Mouse (Mus musculus) embryonic facial prominence, embryonic 11.5 days (tissue): ENCODE measurements around the gene Bad. TPM values are rescaled to one million over a fixed set of nuclear protein-coding genes. Genes with fewer than 3 reads are reported as not detected.
A peak's percentile ranks its signal among the peaks of the same experiment; 100 is the strongest.

Source experiments
- ATAC-seq: fragments of 200-750 bp; cut with Nextera tagmentation; replicated peaks from 2 replicates; pipeline ENCODE4 v1.8.0; 2017; ENCODE audit warnings: low read depth; ENCODE audit not compliant: insufficient number of reproducible peaks, low FRiP score, low TSS enrichment
- DNase-seq: peaks from one replicate; pipeline ENCODE4 v3.0.0-alpha.2; 2015; ENCODE audit warnings: low spot score
- H3K27ac ChIP-seq: fragments of 300-500 bp; sonication (generic); replicated peaks from 2 replicates; pipeline ENCODE4 v1.5.1; 2014; ENCODE audit warnings: mild to moderate bottlenecking, low read depth, low read length, control low read depth
- H3K27me3 ChIP-seq: fragments of 300-500 bp; sonication (generic); 2 replicates; pipeline ENCODE4 v1.6.1; 2014; ENCODE audit warnings: mild to moderate bottlenecking, low read length, moderate library complexity, mixed read lengths; ENCODE audit not compliant: control insufficient read depth, insufficient read depth
- H3K36me3 ChIP-seq: fragments of 300-500 bp; sonication (generic); replicated peaks from 2 replicates; pipeline ENCODE4 v1.6.1; 2014; ENCODE audit warnings: low read depth, mild to moderate bottlenecking, low read length, moderate library complexity, mixed read lengths; ENCODE audit not compliant: control insufficient read depth, insufficient read depth
- H3K4me1 ChIP-seq: fragments of 300-500 bp; sonication (generic); 2 replicates; pipeline ENCODE4 v1.6.1; 2014; ENCODE audit warnings: low read length, mixed read lengths; ENCODE audit not compliant: control insufficient read depth, insufficient read depth
- H3K4me2 ChIP-seq: fragments of 300-500 bp; sonication (generic); 2 replicates; pipeline ENCODE4 v1.6.1; 2014; ENCODE audit warnings: low read depth, mild to moderate bottlenecking, control low read depth, low read length, moderate library complexity
- H3K4me3 ChIP-seq: fragments of 300-500 bp; sonication (generic); 2 replicates; pipeline ENCODE4 v1.5.1; 2014; ENCODE audit warnings: low read depth, low read length, control low read depth
- H3K9ac ChIP-seq: fragments of 300-500 bp; sonication (generic); replicated peaks from 2 replicates; pipeline ENCODE4 v1.6.1; 2014; ENCODE audit warnings: mild to moderate bottlenecking, control low read depth, low read length
- H3K9me3 ChIP-seq: fragments of 300-500 bp; sonication (generic); replicated peaks from 2 replicates; pipeline ENCODE4 v1.6.1; 2016; ENCODE audit warnings: mild to moderate bottlenecking, low read length, inconsistent platforms, mixed read lengths; ENCODE audit not compliant: control insufficient read depth
- WGBS: fragments of 180-500 bp; shearing (Covaris S2); extraction: QIAGEN DNeasy Blood & Tissue Kit; methylation state at CpG from one replicate; pipeline ENCODE4 v1.1.7; 2014; 5-methylcytosine and 5-hydroxymethylcytosine counted together
- polyA plus RNA-seq: library from polyadenylated mRNA; unstranded; fragments of >200 nt; fragmentation: Nextera tagmentation; extraction: Ambion mirVana; gene quantifications from 2 replicates; pipeline ENCODE4 v1.2.1, GENCODE M21; 2014

Bad gene
- polyA plus RNA-seq, 1 experiment from 2014 or later = 60.7 TPM

DNA sequence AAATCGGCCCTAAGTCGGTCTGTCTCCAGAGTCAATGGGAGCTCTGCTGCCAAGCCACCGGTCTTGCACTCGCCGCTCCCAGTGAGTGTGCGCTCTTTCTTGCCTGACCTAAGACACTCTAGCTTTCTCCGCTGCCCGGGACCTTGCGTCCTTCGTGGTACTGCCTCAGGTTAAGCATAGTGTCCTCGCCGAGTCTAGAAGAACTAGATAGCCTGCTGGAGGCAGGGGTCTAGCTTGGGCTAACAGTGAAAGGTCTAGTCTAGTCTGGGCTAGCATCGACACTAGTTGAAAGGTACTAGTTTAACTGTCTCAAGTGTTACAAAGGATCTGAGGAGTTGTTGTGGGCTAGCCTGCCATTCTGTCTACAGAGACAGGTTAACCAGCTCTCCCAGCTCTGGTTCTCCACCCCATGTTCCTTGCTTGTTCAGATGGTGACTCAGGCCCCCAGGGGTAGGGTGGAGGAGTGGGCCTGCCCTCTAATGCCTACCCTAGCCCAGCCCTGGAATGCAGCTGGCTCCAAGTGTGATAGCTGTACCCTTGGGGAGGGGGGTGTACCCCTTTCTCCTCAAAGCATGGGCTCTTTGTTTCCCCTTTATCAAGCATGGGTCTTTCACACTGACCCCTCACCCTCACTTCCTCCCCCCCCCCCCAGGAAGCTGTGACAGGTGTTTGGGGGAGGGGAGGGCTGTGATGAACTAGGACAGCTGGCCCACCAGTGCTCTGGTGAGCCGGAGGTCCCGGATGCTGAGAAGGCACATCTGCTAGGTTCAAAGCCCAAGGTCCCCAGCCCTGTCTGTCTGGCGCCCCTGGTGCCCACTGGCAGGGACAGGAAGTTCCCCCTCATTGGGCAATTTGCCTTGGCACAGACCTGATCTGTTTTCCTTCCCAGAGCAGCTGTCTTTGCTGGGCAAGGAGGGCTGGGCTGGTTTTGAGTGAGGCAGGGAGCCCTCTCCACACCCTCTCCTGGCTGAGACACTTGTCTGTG is 34.2 kb downstream of the Bad start, which contains the start of gene Plcb3:
TSS of gene Plcb3 (minus strand) at position 934 of the 985 bp plus-strand sequence.
- under 1% methylated on average over 16 of the region's 16 CpGs for WGBS
- Histone ChIP-seq H3K4me3 (peak within 1 kb of the TSS; percentile 65), H3K27me3 (no peaks in the 10 kb centered on the region), H3K9me3 (no peaks in the 10 kb centered on the region), H3K4me2 (peak within 1 kb of the TSS; percentile 85), H3K27ac (peak within 1 kb of the TSS; percentile 82), H3K9ac (peak within 1 kb of the TSS; percentile 77), H3K4me1 (no peaks in the 10 kb centered on the region; the same call in none of the 2 replicates), H3K36me3 (no peaks in the 10 kb centered on the region)
- DNase-seq (peak; percentile 66), ATAC-seq (no peak)

DNA sequence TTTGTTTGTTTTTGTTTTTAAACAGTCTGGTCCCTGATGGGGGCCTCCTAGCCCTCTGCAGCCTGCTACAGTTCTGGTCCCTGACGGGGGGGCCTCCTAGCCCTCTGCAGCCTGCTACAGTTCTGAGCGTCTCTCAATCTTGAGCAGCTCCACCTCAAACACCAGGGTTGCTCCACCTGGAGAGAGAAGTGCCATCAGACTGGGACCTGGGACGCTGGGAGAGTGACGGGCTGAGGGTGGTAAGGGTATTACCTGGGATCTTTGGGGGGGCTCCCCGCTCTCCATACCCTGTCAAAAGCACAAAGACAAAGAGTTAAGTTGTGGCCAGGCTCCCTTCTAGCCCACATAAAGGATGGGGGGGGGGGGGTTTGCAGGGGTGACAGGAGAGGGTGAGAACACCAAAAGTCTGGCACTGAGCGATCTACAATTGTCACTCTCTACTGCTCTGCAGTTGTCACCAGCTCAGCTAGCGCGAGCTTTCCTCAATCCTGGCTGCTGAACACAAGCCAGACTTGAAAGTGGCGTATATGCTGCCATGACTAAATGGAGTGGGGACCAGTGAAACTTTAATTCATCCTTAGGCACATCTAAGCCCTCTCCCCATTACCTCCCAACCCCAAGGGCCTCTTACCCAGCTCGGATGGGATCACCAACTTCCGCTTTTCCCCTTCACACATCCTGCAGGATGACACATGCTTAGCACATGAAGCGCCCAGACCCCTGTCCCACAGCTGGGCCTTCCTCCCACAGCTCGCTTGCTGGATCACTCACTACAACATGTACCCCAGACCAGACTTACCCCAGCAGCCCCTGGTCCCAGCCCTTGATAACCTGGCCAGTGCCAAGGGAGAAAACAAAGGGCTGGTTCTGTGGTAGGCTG is 36.3 kb downstream of the Bad start:
- Histone ChIP-seq H3K27me3 (no peaks in the 10 kb centered on the region), H3K9me3 (no peaks in the 10 kb centered on the region), H3K4me1 (no peaks in the 10 kb centered on the region; the same call in 1 of the 2 replicates), H3K4me3 (no peak overlapping the region), H3K4me2 (no peak overlapping the region; the same call in 1 of the 2 replicates), H3K9ac (no peak overlapping the region), H3K36me3 (no peaks in the 10 kb centered on the region), H3K27ac (no peak overlapping the region)
- ATAC-seq (no peak), DNase-seq (no peak)
- WGBS = 84% methylated on average over 13 of the region's 13 CpGs

DNA sequence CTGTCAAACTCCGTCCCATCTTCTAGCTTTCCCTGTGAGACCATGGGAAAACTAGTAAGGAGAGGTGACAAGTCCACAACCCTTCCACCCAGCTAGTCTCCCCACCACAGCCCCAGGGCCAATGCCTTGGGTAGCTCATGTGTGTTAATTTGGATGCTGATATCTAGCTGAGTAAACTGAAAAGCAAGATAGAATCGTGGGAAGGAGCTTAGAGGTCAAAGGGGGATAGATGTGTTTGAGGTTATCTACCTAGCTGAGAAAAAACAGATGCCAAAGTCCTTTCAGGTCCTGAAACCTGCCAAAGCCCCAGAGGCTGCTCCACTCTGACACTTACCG is 36.9 kb downstream of the Bad start:
- H3K4me2 ChIP-seq = peak overlapping the region; percentile 82; the same call in 1 of the 2 replicates
- no peak for DNase-seq
- WGBS = 44% methylated on average over 3 of the region's 3 CpGs
- no peak overlapping the region for H3K27ac ChIP-seq
- H3K36me3 ChIP-seq = no peaks in the 10 kb centered on the region
- no peaks in the 10 kb centered on the region for H3K27me3 ChIP-seq
- no peaks in the 10 kb centered on the region; the same call in 1 of the 2 replicates for H3K4me1 ChIP-seq
- H3K4me3 ChIP-seq = peak overlapping the region; percentile 61
- H3K9ac ChIP-seq = peak overlapping the region; percentile 56; the same call in 1 of the 2 replicates
- no peak for ATAC-seq
- no peaks in the 10 kb centered on the region for H3K9me3 ChIP-seq

DNA sequence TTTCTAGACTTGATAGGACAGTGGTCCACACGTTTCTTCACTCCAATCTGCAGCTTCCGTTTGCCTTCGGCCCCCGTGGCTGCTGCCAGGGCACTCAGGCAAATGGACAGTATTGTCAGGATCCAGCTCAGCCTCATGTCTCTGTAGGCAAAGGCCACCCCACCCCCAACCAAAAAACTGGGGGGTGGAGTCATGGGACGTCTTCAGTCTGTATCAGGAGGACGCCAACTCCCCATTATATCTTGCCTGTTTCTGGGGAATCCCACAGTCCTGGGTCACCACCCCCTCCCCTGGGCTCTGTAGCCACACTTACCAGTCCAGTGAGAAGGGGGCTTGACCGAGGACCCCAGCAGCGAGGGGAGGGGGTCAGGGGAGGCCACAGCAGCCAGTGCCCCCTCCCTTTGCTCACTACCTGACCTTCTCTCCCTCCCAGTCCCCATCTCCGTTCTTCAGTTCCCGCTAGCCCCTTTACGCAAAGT is 37.4 kb downstream of the Bad start:
- H3K27ac ChIP-seq = no peak overlapping the region
- H3K4me1 ChIP-seq = no peaks in the 10 kb centered on the region; the same call in 1 of the 2 replicates
- H3K9ac ChIP-seq = peak overlapping the region; percentile 56
- H3K36me3 ChIP-seq = no peaks in the 10 kb centered on the region
- DNase-seq (no peak), ATAC-seq (no peak)
- 10% methylated on average over 11 of the region's 11 CpGs for WGBS
- H3K4me3 ChIP-seq = peak overlapping the region; percentile 61
- no peaks in the 10 kb centered on the region for H3K9me3 ChIP-seq
- no peaks in the 10 kb centered on the region for H3K27me3 ChIP-seq
- H3K4me2 ChIP-seq = peak overlapping the region; percentile 82

DNA sequence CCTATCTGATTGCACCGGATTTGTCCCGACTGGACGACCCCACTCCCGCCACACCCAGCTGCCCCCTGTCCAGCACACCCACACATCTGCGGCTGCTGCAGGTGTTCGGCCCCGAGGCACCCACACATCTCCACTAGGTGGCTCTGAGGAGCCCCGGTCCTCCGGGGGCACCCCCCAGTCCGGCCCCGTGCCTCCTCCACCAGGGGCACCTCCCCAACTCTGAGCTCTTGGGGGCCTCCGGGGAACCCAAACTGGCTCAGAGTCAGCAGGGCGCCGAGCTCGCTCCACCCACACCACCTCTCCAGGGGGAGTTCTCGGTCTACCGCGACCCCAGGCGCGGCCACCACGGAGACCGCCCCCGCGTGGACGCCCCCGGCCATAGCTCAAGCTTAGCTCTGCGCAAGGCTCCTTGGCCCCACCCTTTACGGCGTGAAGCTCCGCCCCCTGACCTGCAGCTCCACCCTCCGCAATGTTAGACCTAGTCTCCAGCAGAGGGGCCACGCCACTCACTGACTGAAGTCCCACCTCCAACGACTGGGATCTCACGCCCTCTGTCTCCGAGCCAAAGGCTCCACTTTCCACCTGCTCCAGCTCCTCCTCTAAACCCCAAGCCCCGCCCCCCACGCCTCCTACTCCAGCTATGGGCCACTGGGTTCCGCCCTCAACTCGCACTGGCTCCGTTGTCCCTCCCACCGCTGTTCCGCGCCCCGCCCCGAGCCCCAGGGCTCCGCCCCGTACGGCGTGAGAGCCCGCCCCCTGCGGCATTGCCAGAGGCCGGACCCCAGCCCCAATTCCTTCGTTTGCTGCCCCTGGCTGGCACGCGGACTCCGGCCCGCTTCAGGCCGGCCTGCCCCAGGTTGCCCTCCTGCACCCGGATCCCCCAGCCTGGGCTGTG is 38.1 kb downstream of the Bad start:
- H3K36me3 ChIP-seq = no peaks in the 10 kb centered on the region
- H3K4me1 ChIP-seq = no peaks in the 10 kb centered on the region; the same call in 1 of the 2 replicates

DNA sequence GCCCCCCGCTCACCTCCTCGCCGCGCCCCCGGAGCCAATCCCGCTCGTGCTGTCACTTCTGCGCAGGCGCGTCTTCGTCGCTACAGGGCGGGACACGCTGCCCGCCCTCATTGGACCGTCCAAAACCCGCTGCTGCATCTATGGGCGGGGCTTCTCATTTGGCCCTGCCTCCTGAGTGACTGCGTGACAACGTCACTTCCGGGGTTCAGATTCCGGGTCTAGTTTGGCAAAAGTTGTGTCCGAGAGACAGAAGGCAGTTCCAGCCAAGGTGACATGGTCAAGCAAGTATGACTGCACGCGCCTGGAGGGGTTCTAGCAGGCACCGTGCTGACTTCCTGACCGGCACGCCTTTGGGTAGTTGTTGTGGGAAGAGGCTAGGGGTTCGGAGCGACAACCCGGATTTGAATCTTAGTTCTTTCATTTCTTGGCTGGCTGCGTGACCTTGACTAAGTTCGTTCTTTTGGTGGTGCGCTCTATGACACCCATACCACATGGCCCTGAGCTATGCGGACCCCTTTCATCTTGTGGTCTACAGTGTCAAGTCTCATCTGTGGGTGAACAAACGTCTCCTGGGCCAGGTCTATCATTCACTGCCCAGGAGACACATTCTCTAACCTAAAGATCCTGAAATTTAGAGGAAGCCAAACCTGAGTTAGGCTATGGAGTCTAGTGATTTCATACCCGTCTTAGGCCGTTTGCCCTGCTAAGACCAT is 38.9 kb downstream of the Bad start, which contains the start of gene Fkbp2:
TSS of gene Fkbp2 (minus strand) at position 121 of the 713 bp plus-strand sequence.
- Histone ChIP-seq H3K4me1 (no peaks in the 10 kb centered on the region; the same call in 1 of the 2 replicates), H3K4me2 (peak within 1 kb of the TSS; percentile 82), H3K4me3 (peak within 1 kb of the TSS; percentile 61), H3K9ac (peak within 1 kb of the TSS; percentile 80), H3K9me3 (no peaks in the 10 kb centered on the region), H3K27ac (peak within 1 kb of the TSS; percentile 72), H3K36me3 (no peaks in the 10 kb centered on the region), H3K27me3 (no peaks in the 10 kb centered on the region)
- 3% methylated on average over 38 of the region's 38 CpGs for WGBS
- ATAC-seq = peak; percentile 79
- peak; percentile 99 for DNase-seq

More for the DNA sequence above, 38.1 kb downstream of the Bad start:
- H3K9me3 ChIP-seq = no peaks in the 10 kb centered on the region
- DNase-seq (peak; percentile 99), ATAC-seq (peak; percentile 91)
- H3K27ac ChIP-seq = peak overlapping the region; percentile 72
- no peaks in the 10 kb centered on the region for H3K27me3 ChIP-seq
- H3K9ac ChIP-seq = peak overlapping the region; percentile 80
- 1% methylated on average over 59 of the region's 59 CpGs for WGBS
- peak overlapping the region; percentile 61 for H3K4me3 ChIP-seq
- peak overlapping the region; percentile 82 for H3K4me2 ChIP-seq
